Mouse (Mus musculus) liver, postnatal 0 days (tissue): Measurements from ENCODE around the gene Cyp4a30b. TPM values are rescaled to one million over a fixed set of nuclear protein-coding genes. Genes with fewer than 3 reads are reported as not detected.
"Not testable (repeated sequence)": the region's sequence is repeated elsewhere in the genome, so short reads cannot be mapped to it uniquely, and the experiment has no call there.

ENCODE experiments used
- ATAC-seq: fragments of 200-750 bp; cut with Nextera tagmentation; 2 replicates; pipeline ENCODE4 v1.8.0; 2017; ENCODE audit warnings: mild to moderate bottlenecking, moderate library complexity
- DNase-seq: peaks from one replicate; pipeline ENCODE4 v3.0.0-alpha.2; 2016
- H3K27ac ChIP-seq: fragments of 300-500 bp; sonication (generic); 2 replicates; pipeline ENCODE4 v1.5.1; 2014; ENCODE audit warnings: antibody characterized with exemption, moderate library complexity, mild to moderate bottlenecking, low read depth
- H3K27me3 ChIP-seq: fragments of 300-500 bp; sonication (generic); 2 replicates; pipeline ENCODE4 v1.6.1; 2014; ENCODE audit warnings: low read length, control low read depth, mixed read lengths; ENCODE audit not compliant: insufficient read depth
- H3K36me3 ChIP-seq: fragments of 300-500 bp; sonication (generic); replicated peaks from 2 replicates; pipeline ENCODE4 v1.6.1; 2014; ENCODE audit warnings: mild to moderate bottlenecking, control low read depth, low read length, moderate library complexity, mixed read lengths; ENCODE audit not compliant: insufficient read depth
- H3K4me1 ChIP-seq: fragments of 300-500 bp; sonication (generic); 2 replicates; pipeline ENCODE4 v1.6.1; 2014; ENCODE audit warnings: antibody characterized with exemption, mild to moderate bottlenecking, control low read depth; ENCODE audit not compliant: insufficient read depth
- H3K4me2 ChIP-seq: fragments of 300-500 bp; sonication (generic); 2 replicates; pipeline ENCODE4 v1.6.1; 2014; ENCODE audit warnings: low read depth, mild to moderate bottlenecking, low read length, moderate library complexity, mixed read lengths
- H3K4me3 ChIP-seq: fragments of 300-500 bp; sonication (generic); 2 replicates; pipeline ENCODE4 v1.5.1; 2014; ENCODE audit warnings: low read depth, low read length
- H3K9ac ChIP-seq: fragments of 300-500 bp; sonication (generic); replicated peaks from 2 replicates; pipeline ENCODE4 v1.6.1; 2014; ENCODE audit warnings: mild to moderate bottlenecking, moderate library complexity
- H3K9me3 ChIP-seq: fragments of 300-500 bp; sonication (generic); 2 replicates; pipeline ENCODE4 v1.6.1; 2016; ENCODE audit warnings: mild to moderate bottlenecking, control low read depth, low read length, mixed read lengths
- CTCF ChIP-seq: sonication (generic); IDR thresholded peaks from 2 replicates; pipeline ENCODE4 v1.5.1; 2016; ENCODE audit warnings: antibody characterized with exemption, low read depth
- EP300 ChIP-seq: IDR thresholded peaks from 2 replicates; pipeline ENCODE4 v1.6.1; 2016; ENCODE audit warnings: antibody characterized with exemption, low read depth, mild to moderate bottlenecking
- WGBS: fragments of 180-500 bp; shearing (Covaris S2); extraction: QIAGEN DNeasy Blood & Tissue Kit; methylation state at CpG from one replicate; pipeline ENCODE4 v1.1.7; 2014; ENCODE audit not compliant: insufficient replicate concordance; 5-methylcytosine and 5-hydroxymethylcytosine counted together
- polyA plus RNA-seq: library from polyadenylated mRNA; unstranded; fragments of >200 nt; fragmentation: Nextera tagmentation; extraction: Ambion mirVana; gene quantifications from 2 replicates; pipeline ENCODE4 v1.2.1, GENCODE M21; 2015

Gene Cyp4a30b
- polyA plus RNA-seq, 1 experiment from 2014 or later = not detected

GRCm38 (mm10) chr4:115497466-115497865 lies 45.1 kb downstream of the Cyp4a30b start:
- no peaks in the 10 kb centered on the region for H3K36me3 ChIP-seq
- H3K4me2 ChIP-seq = no peak overlapping the region
- H3K9ac ChIP-seq = no peak overlapping the region
- peak overlapping the region; percentile 88 for H3K27ac ChIP-seq
- WGBS = 59% methylated on average over 3 of the region's 3 CpGs
- peak; percentile 82 for ATAC-seq
- H3K4me3 ChIP-seq = no peak overlapping the region
- TF ChIP-seq EP300 = peak; percentile 88
- TF ChIP-seq CTCF = no peak
- no peak for DNase-seq
- H3K4me1 ChIP-seq = no peaks in the 10 kb centered on the region
- H3K27me3 ChIP-seq = no peaks in the 10 kb centered on the region
- no peaks in the 10 kb centered on the region for H3K9me3 ChIP-seq

- H3K9me3 ChIP-seq, H3K4me3 ChIP-seq, H3K36me3 ChIP-seq, DNase-seq, H3K4me1 ChIP-seq, H3K9ac ChIP-seq, H3K4me2 ChIP-seq, H3K27me3 ChIP-seq: not testable (repeated sequence)
- TF ChIP-seq EP300 = peak; percentile 96
- peak overlapping the region; percentile 86 for H3K27ac ChIP-seq
- peak; percentile 96 for ATAC-seq
These were observed 61.6 kb downstream of the Cyp4a30b start for GRCm38 (mm10) chr4:115513964-115514363.

- ATAC-seq, DNase-seq, H3K9ac ChIP-seq, H3K4me3 ChIP-seq, H3K9me3 ChIP-seq, H3K36me3 ChIP-seq, H3K27me3 ChIP-seq, H3K4me1 ChIP-seq: not testable (repeated sequence)
- 80% methylated on average over 5 of the region's 5 CpGs for WGBS
- Histone ChIP-seq H3K4me2 (peak within 1 kb of the TSS; percentile 3; the same call in 1 of the 2 replicates), H3K27ac (peak within 1 kb of the TSS; percentile 39)
These were observed 65.6 kb downstream of the Cyp4a30b start, which contains the start of gene Cyp4a10 for GRCm38 (mm10) chr4:115518000-115518399. TSS of gene Cyp4a10 (plus strand) at chr4:115518264.

DNA sequence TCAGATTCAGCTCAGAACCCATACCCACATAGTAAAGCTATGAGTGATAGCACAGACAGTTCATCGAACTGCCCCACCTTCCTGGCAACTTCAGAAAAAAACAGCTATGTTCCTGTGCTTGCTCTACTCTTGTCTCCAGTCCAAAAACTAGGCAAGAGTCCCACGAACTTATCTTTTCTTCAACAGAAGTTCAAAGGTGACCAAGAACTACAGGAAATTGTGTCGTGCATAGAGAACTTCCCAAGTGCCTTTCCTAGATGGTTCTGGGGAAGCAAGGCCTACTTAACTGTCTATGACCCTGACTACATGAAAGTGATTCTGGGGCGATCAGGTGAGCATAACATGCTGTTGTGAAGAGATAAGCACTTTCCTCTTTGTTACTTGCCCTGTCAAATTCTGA lies 67.0 kb downstream of the Cyp4a30b start:
- peak overlapping the region; percentile 39 for H3K27ac ChIP-seq
- no peaks in the 10 kb centered on the region for H3K27me3 ChIP-seq
- no peaks in the 10 kb centered on the region for H3K4me1 ChIP-seq
- WGBS = 40% methylated on average over 4 of the region's 4 CpGs
- DNase-seq = no peak
- no peak overlapping the region for H3K9ac ChIP-seq
- H3K4me2 ChIP-seq = no peak overlapping the region
- H3K9me3 ChIP-seq = no peaks in the 10 kb centered on the region
- no peaks in the 10 kb centered on the region for H3K36me3 ChIP-seq
- TF ChIP-seq EP300 = no peak
- TF ChIP-seq CTCF = no peak
- peak; percentile 31; the same call in 1 of the 2 replicates for ATAC-seq
- H3K4me3 ChIP-seq = no peak overlapping the region

Other genes with a start within 250 kb of the Cyp4a30b start
- gene Cyp4a29, start 210.5 kb upstream of the Cyp4a30b start, polyA plus RNA-seq = not detected in 2 replicates
- 5.6 and 7.6 TPM in 2 replicates for gene Cyp4a12a, start 153.6 kb upstream of the Cyp4a30b start, polyA plus RNA-seq
- gene Cyp4a12b, start 41.0 kb upstream of the Cyp4a30b start, polyA plus RNA-seq = 1.8 TPM in 2 replicates
- gene Cyp4a14, start 43.5 kb downstream of the Cyp4a30b start, polyA plus RNA-seq = 935 and 984 TPM in 2 replicates
- 550 and 554 TPM in 2 replicates for gene Cyp4a10, start 65.7 kb downstream of the Cyp4a30b start, polyA plus RNA-seq
- gene Cyp4a31, start 111.0 kb downstream of the Cyp4a30b start, polyA plus RNA-seq = 108 and 116 TPM in 2 replicates
- 16.1 and 18.5 TPM in 2 replicates for gene Cyp4a32, start 148.4 kb downstream of the Cyp4a30b start, polyA plus RNA-seq
- 10.5 and 12.6 TPM in 2 replicates for gene Cyp4b1, start 195.1 kb downstream of the Cyp4a30b start, polyA plus RNA-seq